Mouse (Mus musculus) C2C12 (cell line): Measurements from ENCODE around the gene Nop53. TPM values are rescaled to one million over a fixed set of nuclear protein-coding genes. Genes with fewer than 3 reads are reported as not detected.
A peak's percentile ranks its signal among the peaks of the same experiment; 100 is the strongest.

Experiments used
- H3K27me3 ChIP-seq: one replicate; pipeline ENCODE4 v1.6.1; 2011; ENCODE audit not compliant: control insufficient read depth, insufficient read depth, insufficient read length
- H3K36me3 ChIP-seq: one replicate; pipeline ENCODE4 v1.6.1; 2011; ENCODE audit not compliant: control insufficient read depth, insufficient read depth
- H3K4me3 ChIP-seq: one replicate; pipeline ENCODE4 v1.5.1; 2011; ENCODE audit warnings: mild to moderate bottlenecking, control low read depth; ENCODE audit not compliant: poor library complexity, insufficient read depth, severe bottlenecking
- H3K79me2 ChIP-seq: one replicate; pipeline ENCODE4 v1.6.1; 2011; ENCODE audit not compliant: control insufficient read depth, insufficient read depth
- H3K79me3 ChIP-seq: one replicate; pipeline ENCODE4 v1.6.1; 2011; ENCODE audit warnings: low read depth, control low read depth
- H3ac ChIP-seq: one replicate; pipeline ENCODE3; 2011; ENCODE audit warnings: low read depth; ENCODE audit not compliant: control insufficient read depth, insufficient read length
- CEBPB ChIP-seq: IDR thresholded peaks from one replicate; pipeline ENCODE4 v1.6.1; 2011; ENCODE audit warnings: low read depth, mild to moderate bottlenecking, control low read depth, moderate library complexity
- CTCF ChIP-seq: IDR thresholded peaks from one replicate; pipeline ENCODE4 v1.5.1; 2011; ENCODE audit not compliant: control insufficient read depth, insufficient read depth, insufficient read length
- FOSL1 ChIP-seq: IDR thresholded peaks from one replicate; pipeline ENCODE4 v1.8.0; 2011; ENCODE audit warnings: mild to moderate bottlenecking, low read length; ENCODE audit not compliant: poor library complexity, insufficient read depth, severe bottlenecking
- MAX ChIP-seq: IDR thresholded peaks from one replicate; pipeline ENCODE4 v1.6.1; 2011; ENCODE audit warnings: mild to moderate bottlenecking, control low read depth
- MYOD1 ChIP-seq: IDR thresholded peaks from one replicate; pipeline ENCODE4 v1.6.1; 2011; ENCODE audit warnings: low read depth; ENCODE audit not compliant: control insufficient read depth, insufficient read length
- MYOG ChIP-seq: IDR thresholded peaks from one replicate; pipeline ENCODE4 v1.6.1; 2011; ENCODE audit not compliant: control insufficient read depth, insufficient read length; ENCODE audit errors: extremely low read depth
- USF1 ChIP-seq: IDR thresholded peaks from one replicate; pipeline ENCODE4 v1.6.1; 2011; ENCODE audit warnings: low read depth, mild to moderate bottlenecking, control low read depth, moderate library complexity
- polyA plus RNA-seq: library from polyadenylated mRNA; unstranded; fragments of >200 nt; fragmentation: generic; extraction: Trizol; gene quantifications from one replicate; pipeline ENCODE4 v1.2.1, GENCODE M21; 2012; ENCODE audit warnings: missing spikeins

Gene Nop53
- polyA plus RNA-seq, 1 experiment = 228 TPM

GRCm38 (mm10) chr7:15949216-15949790, 3.4 kb upstream of the Nop53 start:
- no peak for TF ChIP-seq MYOG
- H3K79me2 ChIP-seq = peaks cover 23% of the 10 kb centered on the region
- H3ac ChIP-seq = no peak overlapping the region
- H3K79me3 ChIP-seq = peaks cover 17% of the 10 kb centered on the region
- H3K36me3 ChIP-seq = peaks cover 50% of the 10 kb centered on the region
- H3K27me3 ChIP-seq = no peaks in the 10 kb centered on the region
- H3K4me3 ChIP-seq = no peak overlapping the region

- H3ac ChIP-seq = peak overlapping the region; percentile 58
- TF ChIP-seq MYOG = no peak
- TF ChIP-seq FOSL1 = peak; percentile 80
- no peak for TF ChIP-seq USF1
- TF ChIP-seq CEBPB = no peak
- no peak for TF ChIP-seq MYOD1
- TF ChIP-seq CTCF = peak; percentile 93
- peak; percentile 31 for TF ChIP-seq MAX
- no peaks in the 10 kb centered on the region for H3K27me3 ChIP-seq
- H3K4me3 ChIP-seq = no peak overlapping the region
- H3K79me2 ChIP-seq = peaks cover 31% of the 10 kb centered on the region
- peaks cover 51% of the 10 kb centered on the region for H3K36me3 ChIP-seq
- peaks cover 22% of the 10 kb centered on the region for H3K79me3 ChIP-seq
These were observed 2.6 kb upstream of the Nop53 start for GRCm38 (mm10) chr7:15948381-15948941.

- Histone ChIP-seq H3K27me3 (no peaks in the 10 kb centered on the region), H3K36me3 (peaks cover 51% of the 10 kb centered on the region), H3K79me2 (peaks cover 38% of the 10 kb centered on the region), H3ac (peak overlapping the region; percentile 33), H3K4me3 (no peak overlapping the region), H3K79me3 (peaks cover 25% of the 10 kb centered on the region)
- TF ChIP-seq USF1 (no peak), MYOD1 (no peak), MYOG (no peak), CTCF (no peak), FOSL1 (no peak), CEBPB (no peak), MAX (no peak)
These were observed 1.9 kb upstream of the Nop53 start for GRCm38 (mm10) chr7:15947653-15948260.

- TF ChIP-seq CTCF (no peak), MAX (no peak), CEBPB (no peak), MYOG (no peak)
- peaks cover 47% of the 10 kb centered on the region for H3K36me3 ChIP-seq
- H3K79me3 ChIP-seq = peaks cover 25% of the 10 kb centered on the region
- peaks cover 40% of the 10 kb centered on the region for H3K79me2 ChIP-seq
- peak overlapping the region; percentile 64 for H3K4me3 ChIP-seq
- no peaks in the 10 kb centered on the region for H3K27me3 ChIP-seq
- H3ac ChIP-seq = peak overlapping the region; percentile 74
These were observed 663 bp downstream of the Nop53 start for GRCm38 (mm10) chr7:15945211-15945610.

GRCm38 (mm10) chr7:15944311-15944710, 1.6 kb downstream of the Nop53 start:
- no peak for TF ChIP-seq FOSL1
- no peak for TF ChIP-seq CEBPB
- TF ChIP-seq USF1 = no peak
- TF ChIP-seq CTCF = no peak
- no peak for TF ChIP-seq MAX
- no peak for TF ChIP-seq MYOG
- no peak for TF ChIP-seq MYOD1
- H3K79me2 ChIP-seq = peaks cover 40% of the 10 kb centered on the region
- no peaks in the 10 kb centered on the region for H3K27me3 ChIP-seq
- no peak overlapping the region for H3K4me3 ChIP-seq
- peaks cover 50% of the 10 kb centered on the region for H3K36me3 ChIP-seq
- peak overlapping the region; percentile 12 for H3ac ChIP-seq
- peaks cover 25% of the 10 kb centered on the region for H3K79me3 ChIP-seq

- peaks cover 57% of the 10 kb centered on the region for H3K36me3 ChIP-seq
- TF ChIP-seq FOSL1 (no peak), MAX (no peak), MYOD1 (no peak), CTCF (no peak), USF1 (no peak), MYOG (no peak), CEBPB (no peak)
These were observed 7.3 kb downstream of the Nop53 start for GRCm38 (mm10) chr7:15938621-15939020.

More at GRCm38 (mm10) chr7:15938621-15939020, 7.3 kb downstream of the Nop53 start:
- Histone ChIP-seq H3ac (no peak overlapping the region), H3K4me3 (no peak overlapping the region), H3K79me3 (peaks cover 6% of the 10 kb centered on the region), H3K79me2 (peaks cover 19% of the 10 kb centered on the region), H3K27me3 (no peaks in the 10 kb centered on the region)
